16 mouse cellular contexts compared by ENCODE assay signal in genomic region chr10:83882119-83882890, GRCm38 (mm10).
DNase-seq lines count a peak whose midpoint lies in the region; ATAC-seq and TF ChIP-seq lines count a peak whose summit lies in the region.
"Had no signal": no experiment of that assay in that cellular context is flagged by ENCODE, and none has a peak within 500 bp of the region (broad histone marks: within the 10 kb centered on the region; RNA-seq: fewer than 3 reads in every experiment).

No protein-coding gene starts in this region.

- H3K9me3 ChIP-seq in kidney, postnatal 0 days (replicated peaks; ENCODE audit: low read length) = no peaks in the 10 kb centered on the region
- H3K9me3 ChIP-seq in embryonic facial prominence, embryonic 10.5 days = no peaks in the 10 kb centered on the region
- no peaks in the 10 kb centered on the region for H3K9me3 ChIP-seq in limb, embryonic 12.5 days
- H3K9me3 ChIP-seq: forebrain, embryonic 13.5 days had no signal

- TF ChIP-seq CTCF in kidney, postnatal 0 days (IDR thresholded peaks at IDR 0.05; ENCODE audit: low read depth) = no peak

- no peaks in the 10 kb centered on the region for H3K27me3 ChIP-seq in kidney, postnatal 0 days (ENCODE audit: insufficient read depth, low read length)
- H3K27me3 ChIP-seq in embryonic facial prominence, embryonic 10.5 days (replicated peaks; ENCODE audit: low read depth, poor library complexity, severe bottlenecking) = no peaks in the 10 kb centered on the region
- no peaks in the 10 kb centered on the region for H3K27me3 ChIP-seq in limb, embryonic 12.5 days
- H3K27me3 ChIP-seq: forebrain, embryonic 13.5 days had no signal

- no peak overlapping the region for H3K4me3 ChIP-seq in kidney, postnatal 0 days (replicated peaks; ENCODE audit: low read depth, low read length)
- peak overlapping the region; percentile 23; the same call in 1 of the 2 replicates for H3K4me3 ChIP-seq in embryonic facial prominence, embryonic 10.5 days
- no peak overlapping the region for H3K4me3 ChIP-seq in limb, embryonic 12.5 days (replicated peaks)
- H3K4me3 ChIP-seq: forebrain, embryonic 13.5 days had no signal

- no peak for ATAC-seq in kidney, postnatal 0 days (replicated peaks; ENCODE audit: low FRiP score, low read depth)
- ATAC-seq in limb, embryonic 12.5 days (ENCODE audit: insufficient number of reproducible peaks, insufficient read depth, low FRiP score, low TSS enrichment, low read depth) = no peak
- ATAC-seq: forebrain, embryonic 13.5 days; hindbrain, postnatal 0 days had no signal

- WGBS in kidney, postnatal 0 days = 41% methylated on average over 17 of the region's 17 CpGs
- WGBS in embryonic facial prominence, embryonic 10.5 days = 37% methylated on average over 17 of the region's 17 CpGs
- 37% methylated on average over 17 of the region's 17 CpGs for WGBS in limb, embryonic 12.5 days

- DNase-seq in heart, adult 11 months = peak; percentile 59
- no peak for DNase-seq in heart, postnatal 4 days
- peak; percentile 31 for DNase-seq in kidney, postnatal 0 days (ENCODE audit: low spot score)
- no peak for DNase-seq in kidney, adult 18-20 months
- peak; percentile 65 for DNase-seq in embryonic facial prominence, embryonic 10.5 days (ENCODE audit: low spot score)
- DNase-seq in frontal cortex, adult 2 months (ENCODE audit: extremely low spot score in 1 of 2, low spot score in 1 of 2) = no peak
- DNase-seq in adrenal gland, adult 8-10 months = no peak
- DNase-seq: adrenal gland, postnatal 14 days; cerebellum, postnatal 25 days; gastrocnemius, postnatal 36 days; kidney, postnatal 14 days; liver; right cerebral cortex, postnatal 4 days had no signal

- no peak overlapping the region for H3K27ac ChIP-seq in kidney, postnatal 0 days
- H3K27ac ChIP-seq in embryonic facial prominence, embryonic 10.5 days (replicated peaks) = peak overlapping the region; percentile 85
- peak overlapping the region; percentile 85 for H3K27ac ChIP-seq in limb, embryonic 12.5 days
- H3K27ac ChIP-seq: forebrain, embryonic 13.5 days; hindbrain, postnatal 0 days had no signal

- no peak overlapping the region for H3K4me2 ChIP-seq in kidney, postnatal 0 days (ENCODE audit: low read length)
- 0 out of 2 replicates have a peak overlapping the region, but pooled peaks have one; percentile 4 for H3K4me2 ChIP-seq in limb, embryonic 12.5 days
- H3K4me2 ChIP-seq: forebrain, embryonic 13.5 days had no signal

- no peaks in the 10 kb centered on the region for H3K4me1 ChIP-seq in kidney, postnatal 0 days (replicated peaks; ENCODE audit: insufficient read depth, low read length)
- peaks cover 31% of the 10 kb centered on the region for H3K4me1 ChIP-seq in embryonic facial prominence, embryonic 10.5 days
- peaks cover 24% of the 10 kb centered on the region for H3K4me1 ChIP-seq in limb, embryonic 12.5 days (replicated peaks)
- H3K4me1 ChIP-seq: forebrain, embryonic 13.5 days had no signal

- no peaks in the 10 kb centered on the region for H3K36me3 ChIP-seq in kidney, postnatal 0 days (ENCODE audit: insufficient read depth, low read length)
- no peaks in the 10 kb centered on the region for H3K36me3 ChIP-seq in embryonic facial prominence, embryonic 10.5 days (replicated peaks)
- H3K36me3 ChIP-seq in limb, embryonic 12.5 days = no peaks in the 10 kb centered on the region

- no peak overlapping the region for H3K9ac ChIP-seq in kidney, postnatal 0 days (ENCODE audit: low read depth, low read length)
- H3K9ac ChIP-seq in limb, embryonic 12.5 days (replicated peaks) = no peak overlapping the region
- H3K9ac ChIP-seq: forebrain, embryonic 13.5 days had no signal

Comparison
In these comparisons a context has a peak if more than half of its experiments do, and no peak if none do; other contexts are left out.
1. DNase-seq: peak in heart, adult 11 months (single experiment), kidney, postnatal 0 days (single experiment) and embryonic facial prominence, embryonic 10.5 days (single experiment); none in heart, postnatal 4 days (single experiment), kidney, adult 18-20 months (single experiment), frontal cortex, adult 2 months (0 of 2) and adrenal gland, adult 8-10 months (single experiment).